ENCODE assay signal across 16 mouse cellular contexts in the genomic region with DNA sequence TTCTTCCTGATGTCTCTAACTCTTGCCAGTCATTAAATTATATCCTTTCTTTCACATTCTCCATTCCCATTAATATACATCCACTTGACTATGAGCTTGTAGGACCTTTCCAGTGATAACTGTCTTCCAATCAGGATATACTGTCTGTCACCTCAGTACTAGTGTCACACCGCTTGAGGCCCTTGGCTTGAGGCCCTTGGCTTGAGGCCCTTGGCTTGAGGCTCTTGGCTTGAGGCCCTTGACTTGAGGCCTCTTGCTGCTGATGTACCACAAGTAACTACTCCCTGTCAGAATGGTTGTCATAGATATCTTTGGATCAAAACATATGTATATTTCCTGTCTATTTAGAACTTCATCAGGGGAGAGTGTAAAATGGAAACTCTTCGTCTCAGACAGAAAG.
"Had no signal": no experiment of that assay in that cellular context is flagged by ENCODE, and none has a peak within 500 bp of the region (broad histone marks: within the 10 kb centered on the region; RNA-seq: fewer than 3 reads in every experiment).

No protein-coding gene starts in this region.

- H3K27me3 ChIP-seq: liver, embryonic 13.5 days; lung, embryonic 15.5 days; midbrain, embryonic 12.5 days; neural tube, embryonic 13.5 days had no signal

- H3K9ac ChIP-seq: liver, embryonic 13.5 days; liver, postnatal 0 days; lung, embryonic 15.5 days; midbrain, embryonic 12.5 days; neural tube, embryonic 13.5 days had no signal

- H3K4me3 ChIP-seq: layer of hippocampus, adult 2 months; limb, embryonic 10.5 days; liver, embryonic 13.5 days; lung, embryonic 15.5 days; midbrain, embryonic 12.5 days; neural tube, embryonic 13.5 days had no signal

- H3K9me3 ChIP-seq: limb, embryonic 10.5 days; liver, embryonic 13.5 days; lung, embryonic 15.5 days; midbrain, embryonic 12.5 days; neural tube, embryonic 13.5 days had no signal

- H3K4me2 ChIP-seq: liver, embryonic 13.5 days; lung, embryonic 15.5 days; midbrain, embryonic 12.5 days; neural tube, embryonic 13.5 days had no signal

- ATAC-seq: liver, postnatal 0 days; midbrain, embryonic 16.5 days had no signal

- H3K4me1 ChIP-seq: limb, embryonic 10.5 days; liver, embryonic 13.5 days; lung, embryonic 15.5 days; midbrain, embryonic 12.5 days; neural tube, embryonic 13.5 days had no signal

- H3K36me3 ChIP-seq: limb, embryonic 10.5 days; liver, embryonic 13.5 days; lung, embryonic 15.5 days; midbrain, embryonic 12.5 days; neural tube, embryonic 13.5 days had no signal

- DNase-seq: kidney, postnatal 10 days; kidney, postnatal 4 days; liver, embryonic 13.5 days; liver, postnatal 0 days; lung, postnatal 14 days; retina, postnatal 1 day; right cerebral cortex, postnatal 4 days; spleen, adult 18-20 months; thymus, adult 18-20 months; thymus, postnatal 14 days had no signal

- H3K27ac ChIP-seq: layer of hippocampus, adult 2 months; limb, embryonic 10.5 days; liver, embryonic 13.5 days; lung, embryonic 15.5 days; midbrain, embryonic 12.5 days; neural tube, embryonic 13.5 days had no signal
